Mouse (Mus musculus): Measurements from ENCODE around the gene Olfr1423. TPM values are rescaled to one million over a fixed set of nuclear protein-coding genes. Genes with fewer than 3 reads are reported as not detected.
A peak's percentile ranks its signal among the peaks of the same experiment; 100 is the strongest.

Gene Olfr1423
- polyA plus RNA-seq, 1 experiment from 2014 or later = not detected

DNA sequence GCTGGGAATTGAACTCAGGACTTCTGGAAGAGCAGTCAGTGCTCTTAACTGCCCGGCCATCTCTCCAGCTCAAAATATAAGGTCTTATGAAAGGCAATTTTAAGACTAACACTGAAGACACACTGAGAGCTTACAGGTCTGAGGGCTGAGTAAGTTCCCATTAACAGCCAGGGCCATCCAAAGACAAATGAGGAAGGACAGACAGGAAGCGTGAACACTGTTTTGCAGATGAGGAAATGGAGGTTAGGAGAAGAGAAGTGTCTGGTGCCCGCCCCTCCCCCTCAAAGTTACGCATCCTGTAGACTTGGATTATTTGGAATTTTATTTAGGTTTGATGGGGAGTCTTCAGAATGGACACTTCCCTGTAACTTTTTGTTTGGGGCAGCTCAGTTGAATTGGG, 17.0 kb downstream of the Olfr1423 start:
- 80% methylated on average over 4 of the region's 4 CpGs for WGBS
- Histone ChIP-seq H3K9ac (replicated peaks; ENCODE audit: low read depth, low read length) (no peak overlapping the region), H3K4me3 (ENCODE audit: low read depth, low read length) (no peak overlapping the region)

DNA sequence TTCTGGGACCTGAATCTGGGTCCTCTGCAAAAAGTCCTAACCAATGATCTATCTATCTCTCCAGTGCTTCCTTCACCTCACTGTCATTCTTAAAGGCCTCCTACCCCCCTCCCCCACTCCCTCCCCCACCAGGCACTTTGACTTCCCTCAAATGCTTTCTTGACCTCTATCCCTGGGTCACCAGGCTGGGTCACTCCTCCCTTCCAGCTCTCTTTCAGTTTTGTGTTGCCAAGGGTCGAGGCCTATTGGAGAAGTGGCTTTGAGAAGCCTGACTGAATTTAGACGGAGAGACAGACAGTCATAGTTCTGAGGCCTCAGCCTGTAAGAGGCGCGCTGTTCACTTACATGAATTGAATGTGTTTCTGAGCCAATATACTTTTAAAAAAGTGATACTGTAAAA, 24.9 kb downstream of the Olfr1423 start:
- Histone ChIP-seq H3K4me3 (ENCODE audit: low read depth, low read length) (no peak overlapping the region), H3K4me1 (ENCODE audit: control insufficient read depth, insufficient read depth, low read length) (no peaks in the 10 kb centered on the region), H3K9me3 (ENCODE audit: control insufficient read depth, low read depth, low read length) (no peaks in the 10 kb centered on the region), H3K9ac (replicated peaks; ENCODE audit: low read depth, low read length) (no peak overlapping the region), H3K27me3 (ENCODE audit: control insufficient read depth, insufficient read depth, low read length) (no peaks in the 10 kb centered on the region), H3K4me2 (replicated peaks; ENCODE audit: low read depth, low read length) (no peak overlapping the region), H3K36me3 (ENCODE audit: control insufficient read depth, insufficient read depth, low read length) (no peaks in the 10 kb centered on the region), H3K27ac (ENCODE audit: low read length) (no peak overlapping the region)
- 83% methylated on average over 4 of the region's 4 CpGs for WGBS
- ATAC-seq (ENCODE audit: insufficient number of reproducible peaks, insufficient read depth, low FRiP score, low read depth) = no peak

More for the DNA sequence above, 17.0 kb downstream of the Olfr1423 start:
- ATAC-seq (ENCODE audit: insufficient number of reproducible peaks, insufficient read depth, low FRiP score, low read depth) = no peak
- Histone ChIP-seq H3K27ac (ENCODE audit: low read length) (no peak overlapping the region), H3K9me3 (ENCODE audit: control insufficient read depth, low read depth, low read length) (no peaks in the 10 kb centered on the region), H3K4me1 (ENCODE audit: control insufficient read depth, insufficient read depth, low read length) (no peaks in the 10 kb centered on the region), H3K4me2 (replicated peaks; ENCODE audit: low read depth, low read length) (no peak overlapping the region), H3K27me3 (ENCODE audit: control insufficient read depth, insufficient read depth, low read length) (no peaks in the 10 kb centered on the region), H3K36me3 (ENCODE audit: control insufficient read depth, insufficient read depth, low read length) (no peaks in the 10 kb centered on the region)

DNA sequence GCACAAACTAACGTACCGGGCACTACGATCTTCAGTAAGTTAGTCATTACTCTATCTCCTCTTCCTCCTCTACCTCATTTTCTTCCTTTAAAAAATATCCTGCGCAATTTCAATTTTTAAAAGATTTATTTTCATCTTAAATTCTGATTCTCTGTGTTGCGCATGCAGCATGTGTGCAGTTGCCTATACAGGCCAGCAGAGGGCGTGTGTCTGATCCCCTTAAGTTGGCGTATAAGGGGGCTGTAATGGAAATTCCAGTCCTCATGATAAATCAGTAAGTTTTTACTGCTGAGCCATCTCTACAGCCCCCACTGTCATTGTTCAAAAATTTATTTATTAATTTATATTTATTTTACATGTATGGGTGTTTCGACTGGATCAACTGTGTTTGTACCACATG, 25.4 kb downstream of the Olfr1423 start:
- H3K27me3 ChIP-seq (ENCODE audit: control insufficient read depth, insufficient read depth, low read length) = no peaks in the 10 kb centered on the region
- H3K36me3 ChIP-seq (ENCODE audit: control insufficient read depth, insufficient read depth, low read length) = no peaks in the 10 kb centered on the region
- no peak overlapping the region for H3K9ac ChIP-seq (replicated peaks; ENCODE audit: low read depth, low read length)
- ATAC-seq (ENCODE audit: insufficient number of reproducible peaks, insufficient read depth, low FRiP score, low read depth) = no peak
- H3K4me3 ChIP-seq (ENCODE audit: low read depth, low read length) = no peak overlapping the region
- no peak overlapping the region for H3K4me2 ChIP-seq (replicated peaks; ENCODE audit: low read depth, low read length)
- no peaks in the 10 kb centered on the region for H3K9me3 ChIP-seq (ENCODE audit: control insufficient read depth, low read depth, low read length)
- WGBS = 69% methylated on average over 8 of the region's 8 CpGs
- no peak overlapping the region for H3K27ac ChIP-seq (ENCODE audit: low read length)
- H3K4me1 ChIP-seq (ENCODE audit: control insufficient read depth, insufficient read depth, low read length) = no peaks in the 10 kb centered on the region

DNA sequence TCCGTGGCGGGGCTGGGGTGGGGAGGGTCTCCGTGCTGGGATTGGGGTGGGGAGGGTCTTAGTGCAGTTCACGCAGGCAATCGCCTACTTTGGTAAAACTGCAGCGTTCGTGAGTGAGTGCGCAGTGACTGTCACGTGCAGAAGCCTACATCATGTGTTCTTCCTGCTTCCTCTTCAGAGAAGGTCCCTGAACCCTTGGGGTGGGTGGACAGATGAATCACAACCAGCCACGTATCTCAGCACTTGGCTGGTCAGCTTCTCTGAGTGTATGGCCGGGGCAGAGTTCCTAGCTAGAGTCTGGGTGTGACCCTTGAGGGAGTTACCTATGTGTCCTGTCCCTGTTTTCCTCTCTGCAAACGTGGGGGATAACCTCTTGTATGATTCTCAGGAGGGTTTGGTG, 27.9 kb downstream of the Olfr1423 start:
- under 1% methylated on average over 10 of the region's 12 CpGs for WGBS
- Histone ChIP-seq H3K4me3 (ENCODE audit: low read depth, low read length) (peak overlapping the region; percentile 62), H3K36me3 (ENCODE audit: control insufficient read depth, insufficient read depth, low read length) (no peaks in the 10 kb centered on the region), H3K27ac (ENCODE audit: low read length) (0 out of 2 replicates have a peak overlapping the region, but pooled peaks have one; percentile 33), H3K9me3 (ENCODE audit: control insufficient read depth, low read depth, low read length) (no peaks in the 10 kb centered on the region), H3K27me3 (ENCODE audit: control insufficient read depth, insufficient read depth, low read length) (no peaks in the 10 kb centered on the region), H3K4me1 (ENCODE audit: control insufficient read depth, insufficient read depth, low read length) (no peaks in the 10 kb centered on the region), H3K9ac (replicated peaks; ENCODE audit: low read depth, low read length) (peak overlapping the region; percentile 48; the same call in 1 of the 2 replicates), H3K4me2 (replicated peaks; ENCODE audit: low read depth, low read length) (peak overlapping the region; percentile 58)
- no peak for ATAC-seq (ENCODE audit: insufficient number of reproducible peaks, insufficient read depth, low FRiP score, low read depth)

DNA sequence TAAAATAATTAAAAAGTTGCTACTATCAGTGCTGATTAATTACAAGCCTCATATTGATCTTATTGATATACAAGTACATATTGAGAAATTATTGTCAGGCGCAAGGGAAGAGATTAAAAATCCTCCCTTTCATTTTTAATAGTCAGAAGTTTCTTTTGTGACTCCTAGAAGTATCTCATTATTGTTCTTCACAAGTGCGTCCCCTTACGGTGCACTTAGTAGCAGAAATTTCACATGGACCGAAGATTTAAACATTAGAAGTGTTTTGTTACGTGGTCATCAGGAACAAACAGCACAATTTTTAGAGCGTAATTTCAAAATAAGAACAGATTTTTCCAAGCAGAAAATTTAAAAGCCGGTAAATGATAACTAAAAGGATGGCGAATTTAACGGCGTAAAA, 28.5 kb downstream of the Olfr1423 start:
- Histone ChIP-seq H3K9ac (replicated peaks; ENCODE audit: low read depth, low read length) (peak overlapping the region; percentile 48; the same call in 1 of the 2 replicates), H3K27me3 (ENCODE audit: control insufficient read depth, insufficient read depth, low read length) (no peaks in the 10 kb centered on the region), H3K4me1 (ENCODE audit: control insufficient read depth, insufficient read depth, low read length) (peaks cover under 1% of the 10 kb centered on the region; the same call in 1 of the 2 replicates), H3K4me3 (ENCODE audit: low read depth, low read length) (peak overlapping the region; percentile 62), H3K27ac (ENCODE audit: low read length) (peak overlapping the region; percentile 27; the same call in 1 of the 2 replicates), H3K9me3 (ENCODE audit: control insufficient read depth, low read depth, low read length) (no peaks in the 10 kb centered on the region), H3K4me2 (replicated peaks; ENCODE audit: low read depth, low read length) (peak overlapping the region; percentile 58), H3K36me3 (ENCODE audit: control insufficient read depth, insufficient read depth, low read length) (no peaks in the 10 kb centered on the region)
- ATAC-seq (ENCODE audit: insufficient number of reproducible peaks, insufficient read depth, low FRiP score, low read depth) = no peak
- under 1% methylated on average over 10 of the region's 10 CpGs for WGBS

DNA sequence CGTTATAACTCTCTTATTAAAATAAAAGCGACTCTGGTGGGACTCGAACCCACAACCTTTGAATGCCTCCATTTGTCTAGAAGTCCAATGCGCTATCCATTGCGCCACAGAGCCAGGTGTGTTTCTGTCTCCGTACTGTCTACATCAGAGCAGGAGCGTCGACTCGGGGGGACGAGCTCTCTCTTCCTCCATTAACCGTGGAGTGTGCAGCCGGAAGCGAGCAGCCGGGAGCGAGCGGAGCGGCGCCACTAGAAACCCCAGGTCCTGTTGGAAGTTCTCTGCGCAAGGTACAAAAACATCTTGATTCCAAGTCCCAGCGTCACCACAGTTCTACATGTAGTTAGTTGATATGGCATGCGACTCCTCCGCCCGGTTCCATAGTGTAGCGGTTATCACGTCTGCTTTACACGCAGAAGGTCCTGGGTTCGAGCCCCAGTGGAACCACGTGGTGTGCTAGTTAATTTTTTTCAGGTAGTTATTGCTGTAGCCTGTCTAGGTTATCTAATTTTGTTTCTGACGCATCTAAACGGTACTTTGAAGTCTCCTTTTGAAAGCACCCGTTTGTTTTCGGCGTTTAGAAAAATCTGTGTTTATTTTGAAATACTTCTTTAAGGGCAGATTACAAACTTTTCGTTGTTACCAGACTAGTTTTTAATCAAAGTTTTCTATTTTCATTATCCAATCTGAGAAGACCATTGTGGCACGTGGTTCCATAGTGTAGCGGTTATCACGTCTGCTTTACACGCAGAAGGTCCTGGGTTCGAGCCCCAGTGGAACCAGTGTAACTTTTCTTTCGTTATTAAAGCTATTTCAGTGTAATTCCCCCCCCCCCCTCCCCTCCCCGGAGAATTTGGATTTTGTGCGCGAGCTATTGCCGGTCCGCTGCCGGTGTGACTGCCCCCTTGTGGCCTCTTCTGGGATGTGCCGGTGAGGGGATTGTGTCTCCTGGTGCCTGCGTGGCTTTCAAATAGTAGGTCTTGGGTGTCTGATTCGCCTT, 29.3 kb downstream of the Olfr1423 start:
- Histone ChIP-seq H3K9me3 (ENCODE audit: control insufficient read depth, low read depth, low read length) (no peaks in the 10 kb centered on the region), H3K4me1 (ENCODE audit: control insufficient read depth, insufficient read depth, low read length) (peaks cover 8% of the 10 kb centered on the region; the same call in 1 of the 2 replicates), H3K27me3 (ENCODE audit: control insufficient read depth, insufficient read depth, low read length) (no peaks in the 10 kb centered on the region), H3K4me3 (ENCODE audit: low read depth, low read length) (peak overlapping the region; percentile 62), H3K27ac (ENCODE audit: low read length) (peak overlapping the region; percentile 92), H3K9ac (replicated peaks; ENCODE audit: low read depth, low read length) (peak overlapping the region; percentile 57), H3K36me3 (ENCODE audit: control insufficient read depth, insufficient read depth, low read length) (no peaks in the 10 kb centered on the region), H3K4me2 (replicated peaks; ENCODE audit: low read depth, low read length) (peak overlapping the region; percentile 58)
- under 1% methylated on average over 47 of the region's 49 CpGs for WGBS
- ATAC-seq (ENCODE audit: insufficient number of reproducible peaks, insufficient read depth, low FRiP score, low read depth) = peak; percentile 85

DNA sequence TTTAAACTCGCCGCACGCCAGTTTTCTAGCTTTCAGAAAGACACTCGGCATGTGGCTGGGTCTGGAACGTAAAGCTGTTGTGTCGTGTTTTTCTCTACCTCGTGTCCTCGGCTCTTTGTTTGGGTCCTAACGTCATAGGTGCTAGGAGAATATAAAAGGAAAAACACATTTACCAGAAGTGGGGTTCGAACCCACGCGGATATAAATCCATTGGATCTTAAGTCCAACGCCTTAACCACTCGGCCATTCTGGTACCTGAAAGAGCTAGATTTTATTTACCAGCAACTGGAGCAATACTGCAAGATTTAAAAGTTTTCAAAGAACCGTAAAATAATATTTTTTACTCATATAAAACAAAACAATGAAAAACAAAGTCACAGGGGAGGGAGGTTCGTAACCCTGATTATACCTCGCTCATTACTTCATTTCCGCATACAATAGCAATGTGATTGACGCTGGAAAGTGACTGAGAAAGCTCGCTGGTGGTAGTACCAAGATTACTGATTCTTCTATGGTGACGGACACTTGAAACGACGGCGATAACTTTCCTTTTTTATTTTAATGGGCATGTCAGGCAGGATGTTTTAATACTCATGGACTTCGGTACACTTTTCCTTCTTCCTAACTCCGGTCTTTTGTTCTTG, 30.1 kb downstream of the Olfr1423 start:
- Histone ChIP-seq H3K4me1 (ENCODE audit: control insufficient read depth, insufficient read depth, low read length) (peaks cover 12% of the 10 kb centered on the region; the same call in 1 of the 2 replicates), H3K4me3 (ENCODE audit: low read depth, low read length) (peak overlapping the region; percentile 62), H3K4me2 (replicated peaks; ENCODE audit: low read depth, low read length) (peak overlapping the region; percentile 58), H3K27me3 (ENCODE audit: control insufficient read depth, insufficient read depth, low read length) (no peaks in the 10 kb centered on the region), H3K27ac (ENCODE audit: low read length) (peak overlapping the region; percentile 92), H3K36me3 (ENCODE audit: control insufficient read depth, insufficient read depth, low read length) (no peaks in the 10 kb centered on the region), H3K9me3 (ENCODE audit: control insufficient read depth, low read depth, low read length) (no peaks in the 10 kb centered on the region), H3K9ac (replicated peaks; ENCODE audit: low read depth, low read length) (peak overlapping the region; percentile 57)
- under 1% methylated on average over 26 of the region's 26 CpGs for WGBS
- peak; percentile 40; the same call in 1 of the 2 replicates for ATAC-seq (ENCODE audit: insufficient number of reproducible peaks, insufficient read depth, low FRiP score, low read depth)

DNA sequence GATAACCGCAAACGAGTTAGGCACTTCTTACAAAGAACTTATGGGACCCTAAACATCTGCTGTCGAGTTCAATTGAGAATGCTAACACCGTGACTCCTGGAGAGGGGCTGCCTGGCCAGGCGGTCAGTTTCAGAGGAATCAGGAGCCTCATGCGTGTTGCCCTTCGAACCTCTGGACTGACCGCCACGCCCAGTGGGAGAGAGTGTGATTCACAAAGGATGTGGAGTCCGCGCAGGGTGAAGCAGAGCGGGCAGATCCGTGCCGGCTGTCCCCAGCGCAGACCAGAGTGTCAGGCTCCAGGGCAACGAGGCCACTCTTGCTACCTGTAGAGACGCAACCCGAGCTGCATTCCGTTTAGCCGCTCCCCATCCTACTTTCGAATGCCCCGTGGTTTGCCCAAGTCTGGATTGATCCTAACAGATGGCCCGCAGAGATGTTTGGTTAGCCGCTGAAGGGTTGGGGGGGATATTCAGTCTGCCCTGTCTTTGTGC, 30.8 kb downstream of the Olfr1423 start:
- WGBS = under 1% methylated on average over 24 of the region's 24 CpGs
- Histone ChIP-seq H3K9me3 (ENCODE audit: control insufficient read depth, low read depth, low read length) (no peaks in the 10 kb centered on the region), H3K27ac (ENCODE audit: low read length) (peak overlapping the region; percentile 92), H3K36me3 (ENCODE audit: control insufficient read depth, insufficient read depth, low read length) (no peaks in the 10 kb centered on the region), H3K27me3 (ENCODE audit: control insufficient read depth, insufficient read depth, low read length) (no peaks in the 10 kb centered on the region), H3K4me3 (ENCODE audit: low read depth, low read length) (peak overlapping the region; percentile 62), H3K9ac (replicated peaks; ENCODE audit: low read depth, low read length) (peak overlapping the region; percentile 57), H3K4me1 (ENCODE audit: control insufficient read depth, insufficient read depth, low read length) (peaks cover 12% of the 10 kb centered on the region; the same call in 1 of the 2 replicates), H3K4me2 (replicated peaks; ENCODE audit: low read depth, low read length) (peak overlapping the region; percentile 58)
- peak; percentile 33; the same call in 1 of the 2 replicates for ATAC-seq (ENCODE audit: insufficient number of reproducible peaks, insufficient read depth, low FRiP score, low read depth)
